Mouse (Mus musculus): ENCODE data around the gene Csrnp1. TPM values are rescaled to one million over a fixed set of nuclear protein-coding genes. Genes with fewer than 3 reads are reported as not detected.

The Csrnp1 gene
- total RNA-seq, 2 experiments from 2014 or later, result 8.9 to 11.9 TPM

DNA sequence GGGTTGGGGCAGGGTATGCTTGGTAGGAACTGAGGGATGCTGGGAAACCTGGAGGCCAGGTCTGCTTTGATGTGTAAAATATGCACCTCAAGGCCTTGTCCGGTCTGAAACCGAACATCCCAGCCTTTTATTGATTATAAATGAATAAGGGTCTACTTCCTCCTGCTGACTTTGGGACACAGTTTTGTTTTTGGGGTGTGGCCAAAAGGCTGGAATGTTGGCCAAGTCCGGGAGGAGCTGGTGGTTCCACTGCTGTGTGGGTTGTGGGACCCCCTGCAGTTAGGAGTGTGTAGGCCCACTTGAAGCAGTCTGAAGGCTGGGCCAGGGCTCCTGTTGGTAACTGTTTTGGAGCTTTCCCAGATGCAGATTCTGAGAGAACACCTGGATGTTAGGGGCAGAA lies 21.5 kb upstream of the Csrnp1 start:
- no peak for DNase-seq (ENCODE audit: low spot score in 2 of 2)

DNA sequence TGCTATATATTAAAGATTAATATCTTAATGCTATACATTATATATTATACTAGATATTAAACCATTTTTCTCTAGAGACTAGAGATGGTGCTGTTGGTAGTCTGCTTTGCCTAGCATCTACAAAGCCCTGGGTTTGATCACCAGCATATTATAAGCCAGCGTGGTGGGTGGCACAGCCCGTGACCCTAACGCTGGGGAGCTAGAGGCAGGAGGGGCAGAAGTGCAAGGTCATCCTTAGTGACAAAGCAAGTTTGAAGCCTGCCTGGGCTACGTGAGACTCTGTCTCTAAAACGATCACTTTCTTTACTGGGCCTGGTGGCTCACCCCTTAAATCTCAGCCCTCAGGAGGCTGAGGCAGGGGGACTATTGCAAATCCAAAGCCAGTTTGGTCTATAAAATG lies 18.4 kb upstream of the Csrnp1 start:
- no peak for DNase-seq (ENCODE audit: low spot score in 2 of 2)

DNA sequence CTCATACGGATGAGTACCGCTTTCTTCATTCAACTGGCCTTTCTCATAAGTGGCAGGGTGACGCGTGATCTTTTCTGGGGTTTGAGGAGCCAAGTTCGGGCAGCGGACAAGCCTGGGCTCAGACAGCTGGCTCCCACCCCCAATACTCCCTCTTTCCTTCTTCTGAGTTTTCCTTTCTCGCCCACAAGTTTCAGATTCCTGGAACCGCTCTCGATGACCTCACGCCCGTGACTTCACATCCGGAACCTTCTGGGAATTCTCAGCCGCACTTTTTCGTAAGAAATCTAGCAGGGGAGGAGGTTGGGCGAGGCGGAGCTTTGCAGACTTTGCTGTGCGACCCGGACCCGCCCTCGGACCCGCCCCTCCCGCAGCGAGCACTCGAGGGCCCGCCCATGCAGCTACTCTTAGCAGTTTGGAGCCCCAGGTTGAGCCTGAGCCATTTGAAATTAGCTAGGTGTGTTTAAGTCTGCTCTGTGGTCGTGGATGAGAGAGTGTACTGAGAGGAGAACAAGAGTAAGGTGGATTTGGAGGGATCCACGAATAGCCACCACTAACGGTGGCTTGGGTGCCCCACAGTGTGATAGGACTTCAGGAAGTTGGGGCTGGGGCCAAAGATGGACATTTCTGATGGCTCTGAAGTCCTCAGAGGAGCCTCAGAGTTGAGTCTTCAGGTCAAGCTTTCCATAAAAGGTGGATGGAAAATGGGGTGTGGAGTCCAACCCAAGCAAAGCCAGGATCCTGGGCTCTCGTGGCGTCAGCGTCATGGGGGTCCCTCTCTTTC lies 17.7 kb upstream of the Csrnp1 start:
- DNase-seq (ENCODE audit: low spot score in 2 of 2), result no peak

DNA sequence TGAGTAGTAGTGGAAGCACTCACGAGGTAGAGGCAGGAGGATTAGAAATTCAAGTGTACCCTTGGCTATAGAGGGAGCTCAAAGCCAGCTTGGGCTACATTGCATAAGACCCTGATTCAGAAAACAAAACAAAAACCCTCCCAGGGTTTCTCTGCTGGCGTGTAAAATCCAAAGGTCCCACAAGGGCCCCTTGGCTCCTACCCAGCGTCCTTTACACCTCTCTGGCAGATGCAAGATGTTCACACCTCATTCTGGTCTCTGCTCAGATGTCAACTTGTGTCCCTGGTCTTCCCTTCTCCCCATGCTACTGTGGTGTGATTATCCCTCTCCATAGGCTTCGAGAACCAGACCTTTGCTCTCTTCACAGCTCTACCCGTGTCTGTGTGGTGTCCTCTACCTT lies 16.3 kb upstream of the Csrnp1 start:
- DNase-seq (ENCODE audit: low spot score in 2 of 2), result no peak

DNA sequence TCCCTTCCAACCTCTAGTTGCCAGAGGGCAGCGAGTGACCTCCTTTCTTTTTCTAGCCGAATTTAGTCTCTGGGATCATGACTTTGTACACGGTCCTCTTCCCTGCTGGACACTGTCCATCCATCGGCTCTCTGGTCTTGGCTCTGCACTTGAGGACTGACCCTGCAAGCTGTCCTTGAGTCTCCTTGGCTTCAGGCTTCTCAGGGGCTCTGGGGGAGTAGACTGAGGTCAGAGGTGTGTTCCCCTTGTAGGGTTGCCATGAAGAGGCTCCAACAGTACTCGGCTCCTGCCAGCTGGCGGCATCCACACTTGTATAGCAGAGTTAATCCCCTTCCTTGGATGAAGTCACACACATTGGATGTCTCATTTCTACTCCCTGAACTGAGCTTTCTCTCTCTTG lies 15.2 kb upstream of the Csrnp1 start:
- no peak for DNase-seq (ENCODE audit: low spot score in 2 of 2)

DNA sequence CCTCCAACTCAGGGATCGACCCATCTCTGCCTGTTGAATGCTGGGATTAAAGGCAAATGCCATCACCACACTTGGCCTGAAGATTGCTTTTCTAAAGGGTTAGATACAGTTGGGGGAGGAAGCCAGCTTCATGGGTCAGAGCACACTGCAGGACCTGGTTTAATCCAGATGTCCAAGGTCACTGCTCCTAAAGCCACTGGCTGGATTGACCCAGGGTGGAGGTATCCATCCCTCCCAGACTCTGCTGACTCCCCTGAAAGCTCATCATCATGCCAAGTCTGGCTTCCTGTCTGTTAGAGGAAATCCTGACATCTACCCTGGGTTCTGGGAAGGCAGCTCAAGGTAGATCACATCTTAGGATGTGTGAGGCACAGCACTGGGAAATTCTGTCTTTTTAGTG lies 14.3 kb upstream of the Csrnp1 start:
- DNase-seq (ENCODE audit: low spot score in 2 of 2), result no peak

DNA sequence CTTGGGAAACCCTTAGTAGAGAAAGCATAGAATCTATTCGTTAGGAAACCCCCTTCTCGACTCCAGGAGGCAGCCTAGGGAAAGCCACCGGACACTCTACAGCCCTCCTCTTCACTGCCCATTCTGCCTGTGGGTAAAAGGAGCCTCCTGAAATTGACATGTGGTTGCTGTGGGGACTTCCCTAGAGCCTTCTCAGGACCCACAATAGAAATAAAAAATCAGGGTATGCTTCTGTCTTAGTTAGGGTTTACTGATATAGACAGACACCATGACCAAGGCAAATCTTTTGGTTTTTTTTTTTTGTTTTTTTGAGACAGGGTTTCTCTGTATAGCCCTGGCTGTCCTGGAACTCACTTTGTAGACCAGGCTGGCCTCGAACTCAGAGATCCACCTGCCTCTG lies 11.6 kb upstream of the Csrnp1 start:
- no peak for DNase-seq (ENCODE audit: low spot score in 2 of 2)

DNA sequence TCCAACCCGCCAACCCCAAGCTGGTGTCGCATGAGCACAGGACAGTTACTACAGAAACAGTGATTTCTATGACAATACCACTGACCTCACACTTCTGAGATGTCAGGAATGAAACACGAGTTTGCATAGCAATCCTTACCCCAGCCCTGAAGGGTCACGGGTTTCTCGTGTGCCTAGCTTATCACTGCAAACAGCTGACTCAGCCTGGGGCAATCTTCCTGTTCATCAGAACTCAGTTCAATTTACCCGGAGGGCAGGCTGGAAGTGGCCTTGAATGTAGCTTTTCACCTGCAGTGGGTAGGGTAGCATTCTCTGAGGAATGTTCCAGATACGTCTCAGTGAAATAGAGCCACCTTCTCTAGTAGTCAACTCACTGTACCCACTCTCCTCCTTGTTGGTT lies 9.7 kb upstream of the Csrnp1 start:
- no peak for DNase-seq (ENCODE audit: low spot score in 2 of 2)

DNA sequence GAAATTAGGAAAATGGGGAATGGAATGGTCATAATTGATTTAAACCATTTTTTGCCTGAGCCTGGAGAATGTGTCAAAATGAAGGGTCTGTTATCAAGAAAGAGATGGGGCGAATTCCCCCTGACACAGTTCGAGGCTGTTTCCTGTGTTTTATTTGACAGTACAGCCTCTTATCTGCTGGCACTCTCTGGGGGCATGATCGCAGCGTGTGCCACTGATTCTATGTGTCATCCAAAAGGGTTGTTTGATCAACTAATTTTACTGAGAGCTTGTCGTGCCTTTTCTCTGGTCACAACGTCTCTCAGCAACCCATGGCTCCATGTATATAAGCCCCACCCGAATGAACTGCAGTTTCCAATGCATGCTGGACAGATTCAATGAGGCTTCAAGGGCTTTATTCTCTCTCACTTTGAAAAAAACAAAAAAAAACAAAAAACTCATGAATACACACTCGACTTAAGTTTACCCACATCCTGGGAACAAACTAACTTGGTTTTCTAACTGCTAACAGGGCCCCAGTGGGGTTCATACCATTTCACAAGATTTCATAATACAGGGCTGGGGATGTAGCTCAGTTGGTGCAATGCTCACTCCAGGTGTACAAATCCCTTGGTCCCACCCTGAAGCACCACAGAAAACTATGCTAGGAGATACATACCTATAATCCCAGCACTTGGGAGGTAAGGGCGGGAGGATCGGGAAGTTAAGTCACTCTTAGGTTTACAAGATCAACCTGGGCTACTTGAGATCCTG lies 8.8 kb upstream of the Csrnp1 start:
- DNase-seq (ENCODE audit: low spot score in 2 of 2), result no peak

DNA sequence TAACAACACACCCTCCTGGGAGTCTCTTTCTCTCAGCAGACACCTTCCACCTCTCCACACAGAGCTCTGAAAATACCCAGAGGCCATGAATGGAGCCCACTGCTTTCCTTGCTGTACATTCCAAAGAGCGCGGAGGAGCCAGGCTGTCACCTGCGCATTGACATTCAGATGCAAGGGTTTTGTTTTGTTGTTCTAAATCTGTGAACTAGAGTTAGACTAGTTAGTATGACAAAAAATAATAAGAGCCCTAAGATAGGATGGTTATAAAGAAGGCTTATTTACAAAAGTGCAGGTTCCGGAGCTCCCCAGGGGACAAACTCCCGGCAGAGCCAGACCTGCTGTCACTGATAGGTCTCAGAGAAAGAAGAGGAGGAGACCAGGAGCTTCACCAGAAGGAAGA lies 6.9 kb upstream of the Csrnp1 start:
- no peak for DNase-seq (ENCODE audit: low spot score in 2 of 2)

DNA sequence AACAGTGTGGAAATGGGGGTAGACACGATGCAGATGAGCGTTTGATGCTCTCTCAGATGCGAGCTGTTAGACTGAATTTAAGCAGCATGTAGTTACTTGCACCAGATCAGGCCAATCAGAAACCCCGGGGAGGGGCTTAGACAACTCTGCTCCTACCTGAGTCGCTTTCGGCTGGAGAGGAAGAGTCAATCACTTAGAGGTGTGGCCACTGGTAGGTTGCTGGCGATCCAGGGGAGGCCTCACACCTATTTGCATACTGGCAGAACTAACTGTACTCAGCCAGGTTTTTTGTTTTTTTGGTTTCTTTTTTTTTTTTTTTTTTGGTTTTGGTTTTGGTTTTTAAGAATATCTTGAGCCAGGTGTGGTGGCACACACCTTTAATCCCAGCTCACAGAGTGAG lies 3.8 kb upstream of the Csrnp1 start:
- DNase-seq (ENCODE audit: low spot score in 2 of 2), result no peak

DNA sequence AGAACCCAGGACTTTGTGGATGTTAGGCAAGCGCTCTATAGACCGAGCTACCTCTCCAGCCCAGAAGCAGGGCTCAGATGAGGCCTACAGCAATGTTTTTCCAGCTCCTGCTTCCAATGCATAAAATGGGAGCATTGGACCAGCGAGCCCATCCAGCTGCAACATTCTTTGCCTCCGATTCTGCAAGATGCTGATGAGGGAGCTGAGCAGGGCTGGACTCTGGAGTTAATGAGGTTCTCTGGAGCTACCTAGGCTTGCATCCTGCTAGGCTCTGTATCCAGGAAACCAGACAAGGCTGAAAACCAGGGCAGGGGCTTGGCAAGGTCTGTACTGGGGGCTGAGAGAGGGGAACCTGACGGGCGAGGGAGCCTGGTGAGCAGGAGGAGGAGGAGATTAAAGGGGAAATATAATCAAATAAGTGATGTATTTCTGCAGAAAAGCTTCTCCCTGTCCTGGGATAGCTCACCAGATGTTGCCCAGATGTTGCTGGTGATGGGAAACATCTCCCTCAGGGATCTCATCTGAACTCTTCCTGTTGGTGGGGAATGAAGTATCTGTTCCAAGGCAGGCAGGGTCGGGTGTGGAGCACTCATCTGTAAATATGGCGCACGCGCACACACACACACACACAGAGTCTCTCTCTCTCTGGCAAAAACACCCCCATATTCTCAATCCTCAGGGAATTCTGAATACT lies 1.6 kb upstream of the Csrnp1 start:
- no peak for DNase-seq (ENCODE audit: low spot score in 2 of 2)

DNA sequence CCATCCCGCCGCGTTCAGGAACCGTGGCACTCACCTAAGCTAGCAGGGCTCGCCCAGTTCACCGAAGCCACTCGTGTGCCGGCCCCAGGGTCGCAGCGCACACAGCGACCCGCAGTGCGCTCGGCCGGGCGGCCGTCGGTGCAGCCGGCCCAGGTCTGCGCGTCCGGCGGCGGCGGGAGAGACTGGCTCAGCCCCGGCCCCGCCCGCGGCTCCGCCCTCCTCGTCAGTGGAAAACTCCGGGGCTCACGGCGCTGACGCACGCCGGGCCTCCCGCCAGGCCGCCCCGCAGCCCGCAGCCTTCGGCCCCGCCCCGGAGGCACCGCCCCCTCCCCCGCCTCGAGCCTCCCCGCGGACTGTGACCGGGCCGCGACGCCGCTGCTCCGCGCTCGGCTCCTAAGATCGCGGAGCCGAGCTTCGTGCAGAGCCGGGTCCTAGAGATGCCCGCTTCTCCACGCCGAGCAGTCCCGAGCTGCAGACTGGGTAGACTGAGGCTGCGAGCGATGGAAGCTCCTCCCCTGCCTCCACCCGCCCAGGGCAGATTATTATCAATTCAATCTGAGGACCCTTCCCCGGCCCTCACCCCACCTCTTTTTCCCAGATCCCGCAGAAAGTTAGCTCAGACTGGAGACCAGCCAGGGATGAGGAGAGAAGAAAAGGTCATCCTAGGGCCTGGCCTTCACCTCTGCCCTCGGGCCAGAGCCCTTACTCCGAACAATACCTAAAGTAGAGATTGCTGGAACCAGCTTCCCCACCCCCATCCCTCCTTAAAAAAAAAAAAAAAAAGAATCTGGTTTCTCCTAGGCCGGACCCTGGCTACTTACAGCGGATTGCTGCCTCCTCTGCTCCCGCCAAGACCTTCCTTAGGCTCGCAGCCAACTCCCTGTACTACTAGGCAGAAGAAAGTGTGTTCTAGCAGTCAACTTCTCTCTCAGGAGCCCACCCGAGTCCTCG lies 598 bp downstream of the Csrnp1 start:
- peak in 1 of 2 experiments; percentile 87 for DNase-seq (ENCODE audit: low spot score in 2 of 2)

DNA sequence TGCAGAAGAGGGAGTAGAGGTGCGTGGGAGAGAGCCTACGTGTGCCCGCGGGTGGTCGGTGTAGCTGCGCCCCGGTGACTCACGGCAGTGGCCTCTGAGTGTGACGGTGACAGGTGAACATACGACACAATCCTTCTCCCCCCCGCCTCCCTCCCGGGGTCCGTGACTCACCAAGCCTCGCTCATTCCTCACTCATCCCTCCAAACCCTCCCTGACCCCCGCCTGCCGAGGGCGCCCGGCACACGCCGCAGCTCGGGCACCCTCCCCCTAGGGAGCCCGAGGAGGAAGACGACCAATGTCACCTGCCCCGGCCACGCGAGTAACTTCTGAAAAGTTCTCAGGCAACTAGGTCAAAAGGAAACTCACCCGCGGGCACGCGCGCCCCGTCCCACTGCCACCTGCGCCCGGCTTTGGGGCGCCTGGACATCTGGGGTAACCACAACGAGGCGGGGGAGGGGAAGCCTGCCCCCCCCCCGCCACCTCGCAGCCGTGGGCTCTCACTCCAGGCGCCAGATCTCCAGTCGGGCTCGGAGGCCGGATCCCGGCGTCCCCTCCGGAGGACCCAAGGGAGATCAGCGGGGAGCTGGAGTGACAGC lies 1.4 kb downstream of the Csrnp1 start:
- DNase-seq (ENCODE audit: low spot score in 2 of 2), result no peak

DNA sequence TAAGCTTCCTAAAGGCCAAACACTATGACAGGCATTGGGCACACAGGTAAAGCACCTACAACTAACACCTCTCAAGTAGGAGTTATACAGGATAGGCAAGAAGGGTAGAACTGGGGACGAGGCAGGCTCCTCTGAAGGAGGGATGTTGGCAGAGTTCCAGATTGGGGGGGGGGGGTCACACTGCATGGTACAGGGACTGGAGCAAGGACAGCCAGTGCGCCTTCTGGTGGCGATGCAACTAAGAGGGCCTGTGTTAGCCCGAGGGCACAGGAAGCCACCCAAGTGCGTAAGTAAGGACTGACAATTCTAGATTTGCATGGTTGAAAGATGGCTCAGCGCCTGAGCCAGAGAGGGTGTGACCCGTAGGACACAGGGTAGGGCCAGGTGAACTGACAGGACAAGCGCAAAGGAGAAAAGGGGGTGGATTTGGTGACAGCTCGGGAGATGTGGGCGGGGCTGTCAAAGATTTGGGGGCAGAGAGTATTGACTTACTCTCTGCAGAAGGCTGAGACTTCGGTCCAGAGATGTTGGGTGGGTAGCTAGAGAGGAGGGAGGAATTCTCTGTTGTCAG lies 2.1 kb downstream of the Csrnp1 start:
- DNase-seq (ENCODE audit: low spot score in 2 of 2), result peak in 1 of 2 experiments; percentile 48

DNA sequence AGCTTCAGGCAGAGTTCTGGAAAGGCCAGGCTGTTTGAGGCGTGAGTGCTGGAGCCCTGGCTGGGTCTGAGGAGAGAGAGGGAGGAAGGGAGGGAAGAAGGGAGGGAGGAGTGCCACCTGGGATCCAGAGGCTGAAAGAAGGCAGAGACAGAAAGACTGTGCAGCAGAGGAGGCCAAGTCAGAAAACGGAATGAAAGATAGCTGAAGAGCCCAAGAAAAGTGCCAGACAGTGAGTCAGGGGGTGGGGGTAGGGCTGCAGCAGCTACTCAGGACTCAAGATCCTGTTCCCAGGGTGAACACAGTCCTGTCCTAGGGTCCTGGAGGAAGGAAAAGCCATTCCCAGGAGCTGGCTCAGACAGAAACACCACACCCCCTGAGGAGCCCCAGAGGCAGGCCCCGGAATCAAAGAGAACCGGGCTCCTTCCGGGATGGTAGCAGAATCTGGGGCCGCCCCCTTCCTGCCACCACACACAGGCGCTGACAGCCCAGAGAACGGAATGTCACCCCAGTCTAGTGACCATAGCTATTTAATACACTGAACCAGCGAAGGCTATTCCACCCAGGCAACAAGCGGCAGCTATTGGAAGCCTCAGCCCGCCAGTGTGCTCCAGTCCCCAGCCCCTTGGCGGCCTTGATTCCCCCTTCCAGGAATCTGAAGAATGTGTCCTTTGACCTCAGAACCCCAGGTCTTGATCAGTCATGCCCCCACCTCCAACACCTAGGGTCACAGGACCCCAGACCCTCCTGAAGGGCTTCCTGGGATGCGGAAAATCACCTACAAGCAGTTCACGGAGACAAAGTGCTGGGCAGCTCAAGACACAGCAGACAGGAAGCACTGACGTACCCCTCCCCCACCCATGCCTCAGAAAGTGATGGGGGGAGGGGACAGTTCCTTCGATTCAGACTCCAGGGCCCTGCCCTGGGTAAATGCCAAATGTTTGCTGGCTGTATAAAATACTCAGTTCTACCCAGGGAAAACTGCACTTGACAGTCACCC lies 3.0 kb downstream of the Csrnp1 start:
- DNase-seq (ENCODE audit: low spot score in 2 of 2), result peak in 1 of 2 experiments; percentile 57

DNA sequence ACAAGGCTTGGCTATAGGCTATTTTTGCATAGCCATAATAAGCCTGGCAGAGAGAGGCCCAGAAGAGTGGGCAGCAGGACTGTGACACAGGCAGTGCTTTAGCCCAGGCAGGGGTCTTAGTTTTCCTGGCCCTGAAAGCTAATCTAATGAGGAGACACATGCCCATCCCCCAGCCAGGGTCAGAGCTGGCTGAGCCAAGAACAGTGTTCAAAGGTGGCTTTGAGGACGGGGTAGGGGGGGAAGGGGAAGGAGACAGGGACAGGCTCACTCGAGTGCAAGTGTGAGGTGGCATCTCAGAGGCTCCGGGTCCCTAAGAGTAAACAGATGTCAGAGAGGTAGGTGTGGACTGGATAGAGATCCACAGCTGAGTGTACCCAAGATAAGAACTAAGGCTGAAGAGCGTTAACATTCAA lies 3.7 kb downstream of the Csrnp1 start:
- DNase-seq (ENCODE audit: low spot score in 2 of 2), result peak in 1 of 2 experiments; percentile 28

DNA sequence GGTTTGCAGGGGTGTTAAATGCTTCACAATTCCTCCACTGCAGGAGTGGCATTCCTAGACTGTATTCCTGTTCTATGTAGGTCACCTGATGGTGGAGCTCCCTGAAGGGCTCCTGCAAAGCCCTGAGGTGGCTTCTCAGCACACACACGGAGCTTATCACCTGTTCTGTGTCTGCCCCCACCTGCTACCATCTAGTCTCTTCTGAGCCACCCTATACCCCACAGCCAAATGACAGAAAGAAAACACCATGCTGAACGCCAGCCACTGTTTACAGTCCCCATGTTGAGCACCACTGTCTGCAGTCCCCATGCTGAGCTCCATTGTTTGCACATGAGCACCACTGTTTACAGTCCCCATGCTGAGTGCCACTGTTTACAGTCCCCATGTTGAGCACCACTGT lies 4.7 kb downstream of the Csrnp1 start:
- no peak for DNase-seq (ENCODE audit: low spot score in 2 of 2)

Data from layer of hippocampus, postnatal 14 days (tissue).